Mouse (Mus musculus) ES-Bruce4 (cell line): ENCODE results near the gene Cbx7. TPM values are rescaled to one million over a fixed set of nuclear protein-coding genes. Genes with fewer than 3 reads are reported as not detected.

Experiments
- H3K27ac ChIP-seq: 2 replicates; pipeline ENCODE4 v1.5.1; 2012; ENCODE audit warnings: low read length, inconsistent platforms; ENCODE audit not compliant: insufficient read depth
- H3K27me3 ChIP-seq: 2 replicates; pipeline ENCODE4 v1.6.1; 2012; ENCODE audit warnings: mild to moderate bottlenecking, low read length, inconsistent platforms; ENCODE audit not compliant: control insufficient read depth, poor library complexity, insufficient read depth, severe bottlenecking
- H3K36me3 ChIP-seq: 2 replicates; pipeline ENCODE4 v1.6.1; 2012; ENCODE audit warnings: inconsistent platforms, mild to moderate bottlenecking, low read length, moderate library complexity; ENCODE audit not compliant: control insufficient read depth, poor library complexity, insufficient read depth, severe bottlenecking
- H3K4me1 ChIP-seq: one replicate; pipeline ENCODE4 v1.8.1; 2011; ENCODE audit warnings: low read length; ENCODE audit not compliant: control insufficient read depth, insufficient read depth
- H3K4me3 ChIP-seq: 2 replicates; pipeline ENCODE4 v1.5.1; 2011; ENCODE audit warnings: low read depth, mild to moderate bottlenecking, low read length
- H3K9ac ChIP-seq: 2 replicates; pipeline ENCODE4 v1.6.1; 2012; ENCODE audit warnings: low read depth, mild to moderate bottlenecking, inconsistent platforms; ENCODE audit not compliant: poor library complexity, severe bottlenecking
- H3K9me3 ChIP-seq: replicated peaks from 2 replicates; pipeline ENCODE4 v1.6.1; 2012; ENCODE audit warnings: mild to moderate bottlenecking, low read length, inconsistent platforms; ENCODE audit not compliant: control insufficient read depth, poor library complexity, insufficient read depth, severe bottlenecking
- CTCF ChIP-seq: IDR thresholded peaks from one replicate; pipeline ENCODE4 v1.8.1; 2011; ENCODE audit warnings: low read depth, low read length
- EP300 ChIP-seq: IDR thresholded peaks from 2 replicates; pipeline ENCODE4 v1.6.1; 2011; ENCODE audit warnings: low read depth, low read length; ENCODE audit not compliant: insufficient read depth
- POLR2A ChIP-seq: IDR thresholded peaks from one replicate; pipeline ENCODE4 v1.8.1; 2011; ENCODE audit warnings: low read length; ENCODE audit not compliant: insufficient read depth
- polyA plus RNA-seq: library from polyadenylated mRNA; stranded (reverse); fragments of >200 nt; gene quantifications from 2 replicates; pipeline ENCODE4 v1.2.4, GENCODE M21; 2011; ENCODE audit warnings: low read depth; ENCODE audit not compliant: missing spikeins, insufficient read depth, insufficient read length

Cbx7 gene
- polyA plus RNA-seq, 1 experiment, result 111 TPM

DNA sequence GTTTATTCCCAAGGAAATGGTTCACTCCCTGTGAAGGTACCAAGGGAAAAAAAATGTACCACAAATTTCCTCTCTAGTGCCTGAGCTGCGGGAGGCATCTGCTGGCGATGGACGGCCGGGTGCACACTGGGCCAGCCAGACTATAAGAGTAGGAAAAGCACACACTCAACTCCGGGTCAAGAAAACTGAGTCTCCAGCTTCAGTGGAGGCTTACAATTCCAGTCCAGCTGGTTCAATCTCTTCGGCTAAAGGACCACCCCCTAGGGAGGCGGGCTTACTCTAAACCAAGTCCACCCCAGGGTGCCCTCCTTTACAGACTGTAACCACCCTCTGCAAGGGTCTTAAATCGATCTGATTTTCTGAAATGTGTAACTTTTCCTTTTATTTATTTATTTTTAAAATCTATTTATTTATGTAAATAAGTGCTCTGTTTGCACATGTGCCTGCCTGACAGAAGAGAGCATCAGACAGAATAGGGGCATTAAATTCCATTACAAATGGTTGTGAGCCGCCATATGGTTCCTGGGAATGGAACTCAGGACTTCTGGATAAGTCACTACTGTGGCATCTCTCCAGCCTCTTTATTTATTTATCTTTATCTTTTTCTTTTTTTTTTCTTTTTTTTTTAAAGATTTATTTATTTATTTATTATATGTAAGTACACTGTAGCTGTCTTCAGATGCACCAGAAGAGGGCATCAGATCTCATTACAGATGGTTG, 35.1 kb downstream of the Cbx7 start:
- Histone ChIP-seq H3K9me3 (no peaks in the 10 kb centered on the region), H3K4me1 (no peaks in the 10 kb centered on the region), H3K4me3 (peak overlapping the region; percentile 50), H3K9ac (peak overlapping the region; percentile 80), H3K27me3 (no peaks in the 10 kb centered on the region), H3K36me3 (no peaks in the 10 kb centered on the region), H3K27ac (peak overlapping the region; percentile 98)
- 0 out of 2 replicates have a peak, but pooled peaks have one; percentile 40 for TF ChIP-seq EP300
- TF ChIP-seq POLR2A, result peak; percentile 59
- no peak for TF ChIP-seq CTCF

DNA sequence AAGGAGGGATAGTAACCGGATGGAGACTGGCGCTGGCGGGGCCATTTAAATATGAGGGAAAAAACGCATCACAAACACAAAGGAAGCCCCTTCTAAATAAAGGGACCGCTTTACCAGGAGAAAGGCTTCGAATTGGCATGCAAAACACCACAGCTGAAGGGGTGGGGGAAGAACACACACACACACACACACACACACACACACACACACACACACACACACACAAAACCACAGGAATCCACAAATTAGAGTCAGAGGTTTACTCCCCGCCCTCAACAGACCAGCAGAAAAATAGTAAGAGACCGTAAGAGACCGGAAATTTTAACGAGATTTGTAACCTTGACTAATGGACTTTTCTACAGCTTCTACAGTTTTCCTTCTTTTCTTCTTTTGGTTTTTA, 36.1 kb downstream of the Cbx7 start:
- Histone ChIP-seq H3K4me3 (peak overlapping the region; percentile 36; the same call in 1 of the 2 replicates), H3K36me3 (peaks cover 7% of the 10 kb centered on the region), H3K27ac (peak overlapping the region; percentile 98), H3K4me1 (peaks cover 2% of the 10 kb centered on the region), H3K9ac (peak overlapping the region; percentile 80), H3K9me3 (no peaks in the 10 kb centered on the region), H3K27me3 (no peaks in the 10 kb centered on the region)
- peak; percentile 95 for TF ChIP-seq EP300
- TF ChIP-seq CTCF, result no peak

DNA sequence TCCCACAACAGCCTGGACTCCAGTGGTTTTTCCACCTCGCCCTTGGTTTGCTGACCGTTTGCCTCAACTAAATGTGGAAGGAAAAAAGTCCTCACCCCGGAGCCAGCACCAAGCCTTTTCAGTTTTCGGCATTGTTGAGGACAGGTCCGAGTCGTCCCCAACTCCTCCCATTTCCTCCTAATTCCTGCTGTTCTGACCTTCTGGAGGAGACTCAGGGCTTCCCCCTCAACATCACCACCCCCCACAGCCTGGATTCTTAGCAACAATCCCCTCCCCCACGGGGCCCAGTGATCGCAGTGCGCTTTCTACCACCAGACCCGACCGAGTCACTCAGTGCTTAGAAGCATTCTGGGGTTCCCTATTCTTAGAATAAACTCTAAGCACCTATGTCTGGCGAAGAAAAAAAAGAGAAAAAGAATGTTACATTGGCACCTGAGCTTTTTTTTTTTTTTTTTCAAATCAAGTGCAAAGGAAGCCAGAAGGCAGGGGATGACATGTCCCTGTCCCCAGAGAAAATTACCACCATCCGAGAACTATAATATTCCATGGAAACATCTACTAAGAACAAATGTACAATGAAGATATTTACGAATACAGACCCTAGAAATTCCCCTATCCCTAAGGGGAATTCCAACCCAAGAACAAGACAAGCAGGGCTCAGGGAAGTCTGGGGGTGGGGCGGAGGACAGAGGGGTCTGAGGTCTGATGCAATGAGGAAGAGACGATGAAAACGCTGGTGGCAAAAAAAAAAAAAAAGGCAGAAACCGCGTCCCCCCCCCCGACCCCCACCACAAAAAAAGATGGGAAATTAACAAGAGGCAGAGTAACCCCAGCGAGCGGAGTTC, 37.0 kb downstream of the Cbx7 start:
- Histone ChIP-seq H3K27ac (peak overlapping the region; percentile 98), H3K27me3 (no peaks in the 10 kb centered on the region), H3K9me3 (no peaks in the 10 kb centered on the region), H3K4me3 (peak overlapping the region; percentile 90), H3K4me1 (peaks cover 5% of the 10 kb centered on the region), H3K9ac (peak overlapping the region; percentile 76), H3K36me3 (peaks cover 7% of the 10 kb centered on the region)
- TF ChIP-seq POLR2A (peak; percentile 39), CTCF (no peak), EP300 (peak; percentile 98)

DNA sequence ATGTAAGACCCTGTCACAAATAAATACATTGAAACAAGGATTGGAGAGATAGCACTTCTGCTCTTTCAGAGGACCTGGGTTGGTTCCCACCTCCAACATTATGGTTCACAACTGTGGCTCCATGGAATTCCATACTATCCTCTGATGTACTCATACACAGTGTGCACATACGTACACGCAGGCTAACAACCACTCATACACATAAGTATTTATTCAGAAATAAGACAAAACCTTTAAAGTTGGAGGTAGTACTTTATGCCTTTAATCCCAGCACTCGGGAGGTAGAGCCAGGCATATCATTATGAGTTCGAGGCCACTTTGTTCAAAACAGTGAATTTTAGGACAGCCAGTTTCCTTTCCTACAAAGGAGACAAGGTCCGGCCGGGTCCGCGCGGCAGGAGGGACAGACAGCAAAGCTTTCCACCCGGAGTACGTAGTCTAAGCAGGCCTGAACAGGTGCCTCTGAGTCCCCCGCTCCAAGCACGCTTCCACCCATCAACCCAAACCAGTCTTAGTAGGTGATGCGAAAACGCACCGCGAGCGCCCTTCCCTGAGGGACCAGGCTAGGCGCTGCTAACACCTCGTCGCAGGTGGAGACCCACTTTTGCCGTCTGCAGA, 37.8 kb downstream of the Cbx7 start:
- H3K27me3 ChIP-seq, result no peaks in the 10 kb centered on the region
- H3K9me3 ChIP-seq, result no peaks in the 10 kb centered on the region
- peak overlapping the region; percentile 76 for H3K9ac ChIP-seq
- no peak for TF ChIP-seq EP300
- no peak for TF ChIP-seq CTCF
- TF ChIP-seq POLR2A, result no peak
- H3K36me3 ChIP-seq, result peaks cover 7% of the 10 kb centered on the region
- peaks cover 5% of the 10 kb centered on the region for H3K4me1 ChIP-seq
- H3K27ac ChIP-seq, result peak overlapping the region; percentile 98
- H3K4me3 ChIP-seq, result peak overlapping the region; percentile 90

DNA sequence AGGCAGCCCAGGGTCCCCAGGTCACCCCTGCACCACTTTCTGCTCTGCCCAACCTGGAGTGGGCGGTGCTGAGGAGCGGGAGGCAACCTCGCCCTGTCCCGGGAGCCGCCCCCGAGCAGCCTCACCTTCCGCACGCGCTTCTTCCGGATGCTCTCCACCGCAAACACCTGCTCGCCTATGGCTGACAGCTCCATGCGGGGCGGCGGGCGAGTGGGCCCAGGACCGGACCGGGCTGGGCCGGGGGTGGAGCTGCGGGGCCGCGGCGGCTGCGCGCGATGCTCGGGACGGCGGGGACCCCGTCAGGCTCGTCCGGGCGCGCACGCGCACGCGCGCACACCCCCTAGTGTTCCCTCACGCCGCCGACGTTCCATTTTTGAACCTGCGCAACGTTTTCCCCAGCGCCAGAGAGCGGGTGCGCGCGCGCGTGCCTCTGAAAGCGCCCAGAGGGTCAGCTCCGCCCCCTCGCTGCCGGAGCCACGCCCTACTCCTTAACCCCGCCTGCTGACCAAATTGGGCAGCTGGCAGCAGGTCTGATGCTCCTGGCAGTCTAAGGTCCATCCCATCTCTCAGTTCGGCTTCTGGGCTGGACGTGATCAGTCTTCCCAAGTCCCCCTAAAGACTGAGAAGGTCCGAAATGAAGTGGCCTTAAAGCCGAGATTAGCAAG, 38.5 kb downstream of the Cbx7 start:
- Histone ChIP-seq H3K9me3 (no peaks in the 10 kb centered on the region), H3K9ac (peak overlapping the region; percentile 76), H3K27ac (peak overlapping the region; percentile 98), H3K4me1 (peaks cover 5% of the 10 kb centered on the region), H3K4me3 (peak overlapping the region; percentile 77), H3K27me3 (no peaks in the 10 kb centered on the region), H3K36me3 (peaks cover 7% of the 10 kb centered on the region)
- TF ChIP-seq CTCF (no peak), EP300 (0 out of 2 replicates have a peak, but pooled peaks have one; percentile 20), POLR2A (peak; percentile 97)
